Mouse (Mus musculus): Measurements from ENCODE around the gene Sigmar1. TPM values are rescaled to one million over a fixed set of nuclear protein-coding genes. Genes with fewer than 3 reads are reported as not detected.

The Sigmar1 gene
- polyA plus RNA-seq (2017; shearing (Covaris generic)): 37.0 TPM

GRCm38 (mm10) chr4:41755338-41756305 is at the start of gene Sigmar1:
TSS of gene Sigmar1 (minus strand) at chr4:41756157.

GRCm38 (mm10) chr4:41774002-41774401 is 18.0 kb upstream of the Sigmar1 start, which contains the start of gene Ccl27a:
TSS of gene Ccl27a (minus strand) at chr4:41774247.

DNA sequence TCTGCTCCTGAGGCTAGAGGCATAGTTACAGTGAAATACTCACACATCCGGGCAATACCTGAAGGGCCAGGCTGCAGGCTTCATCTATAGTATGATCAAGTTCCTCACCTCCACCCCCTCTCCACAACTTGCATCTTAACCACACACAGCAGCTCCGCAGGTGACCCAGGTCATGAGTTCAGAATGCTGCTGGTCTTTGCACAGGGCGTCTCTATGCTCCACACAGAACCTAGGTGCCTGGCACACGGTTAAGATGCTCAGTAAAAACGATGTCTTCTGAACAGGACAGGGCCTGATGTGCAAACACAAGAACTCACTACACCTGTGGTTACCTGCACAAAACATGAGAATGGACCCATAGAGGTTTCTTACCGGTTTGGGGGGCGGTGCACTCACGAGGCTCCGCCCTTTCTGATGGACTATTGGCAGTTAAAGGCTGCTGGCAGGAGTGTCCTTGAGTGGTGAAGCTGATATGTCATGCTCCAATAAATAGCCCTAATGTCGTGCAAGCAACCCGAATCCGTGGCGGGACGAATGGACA is 1.1 kb downstream of the Sigmar1 start, which contains the start of gene Galt:
Galt (plus strand) TSS at position 432 of the 541 bp plus-strand sequence.

GRCm38 (mm10) chr4:41731052-41731765 is 24.7 kb downstream of the Sigmar1 start, which contains the start of gene Arid3c:
TSS of gene Arid3c (minus strand) at chr4:41731142.

GRCm38 (mm10) chr4:41722918-41723351 is 33.0 kb downstream of the Sigmar1 start, which contains the start of gene Dctn3:
TSS of gene Dctn3 (minus strand) at chr4:41723170.

DNA sequence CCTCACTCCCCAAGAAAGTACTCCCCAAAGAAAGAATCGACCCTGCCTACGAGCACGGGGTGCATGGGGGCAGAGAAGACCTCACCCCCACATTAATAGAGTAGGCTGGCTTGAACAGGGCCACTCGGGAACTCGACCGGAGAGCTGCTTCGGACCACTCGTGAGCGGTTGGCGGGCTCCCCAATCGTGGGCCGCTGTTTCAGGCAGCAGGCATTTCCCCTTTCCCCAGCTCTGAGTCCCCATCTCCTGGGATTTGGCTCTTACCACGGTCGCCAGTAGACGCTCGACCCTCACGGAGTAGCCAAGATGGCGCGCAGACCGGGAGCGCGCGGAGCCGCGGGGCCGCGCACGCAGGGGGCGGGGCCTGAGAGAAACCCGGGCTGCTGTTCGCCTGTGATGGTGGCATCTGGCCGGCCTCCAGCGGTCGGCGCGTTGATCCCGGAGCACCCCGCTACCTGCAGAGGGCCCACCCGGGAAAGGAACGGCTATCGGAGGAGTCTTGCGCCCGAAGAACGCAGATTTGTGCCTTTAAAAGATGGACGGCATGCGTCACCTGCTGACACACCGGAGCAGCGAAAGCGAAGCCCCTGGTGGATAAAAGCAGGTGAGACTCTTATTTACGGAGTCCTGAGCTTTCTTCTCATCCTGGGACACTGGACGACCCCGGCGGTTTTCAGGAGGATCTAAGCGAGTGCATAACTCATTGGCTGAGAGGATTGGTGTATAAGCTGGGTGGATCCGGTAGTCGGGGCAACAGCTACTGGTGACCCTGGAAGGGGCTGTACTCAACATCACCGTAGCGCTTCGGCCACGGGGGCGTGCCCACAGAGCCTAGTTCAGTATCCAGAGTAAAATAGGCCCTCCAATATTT is 42.5 kb downstream of the Sigmar1 start, which contains the start of gene Rpp25l:
Rpp25l (minus strand) TSS at position 338 of the 871 bp plus-strand sequence.

DNA sequence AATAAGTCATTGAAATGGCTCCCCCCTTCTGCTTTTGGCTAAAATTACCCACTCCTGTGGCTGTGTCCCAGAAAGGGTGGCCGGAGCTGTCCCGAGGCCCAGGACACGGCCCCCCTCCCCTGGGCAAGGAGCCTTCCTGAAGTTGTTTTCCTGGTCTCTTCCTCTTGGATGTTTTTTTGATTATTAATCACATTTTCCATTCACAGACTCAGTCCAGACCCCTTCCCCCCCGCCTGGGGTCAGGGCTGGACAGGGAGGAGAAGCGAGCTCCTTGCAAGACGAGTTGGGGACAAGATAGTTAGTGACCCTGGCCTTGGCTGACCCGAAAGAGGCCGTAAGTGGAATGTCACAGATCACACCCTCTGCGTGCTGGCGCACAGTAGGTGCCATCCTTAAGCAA is 56.2 kb downstream of the Sigmar1 start, which contains the start of gene Il11ra1:
Il11ra1 (plus strand) TSS at position 207 of the 400 bp plus-strand sequence.

GRCm38 (mm10) chr4:41696930-41697841 is 58.8 kb downstream of the Sigmar1 start, which contains the start of gene Cntfr:
TSS of gene Cntfr (minus strand) at chr4:41697089.

Other genes starting within 250 kb of the Sigmar1 start
- not detected for gene 1110017D15Rik, start 238.8 kb downstream of the Sigmar1 start, polyA plus RNA-seq (2017; shearing (Covaris generic))
- gene Fam219a, start 186.6 kb downstream of the Sigmar1 start, polyA plus RNA-seq (2017; shearing (Covaris generic)): 1.6 TPM
- not detected for gene Dnaic1, start 186.4 kb downstream of the Sigmar1 start, polyA plus RNA-seq (2017; shearing (Covaris generic))
- gene Enho, start 115.8 kb downstream of the Sigmar1 start, polyA plus RNA-seq (2017; shearing (Covaris generic)): not detected
- gene Cntfr, start 59.1 kb downstream of the Sigmar1 start, polyA plus RNA-seq (2017; shearing (Covaris generic)): not detected
- 8.7 TPM for gene Il11ra1, start 56.2 kb downstream of the Sigmar1 start, polyA plus RNA-seq (2017; shearing (Covaris generic))
- 54.4 TPM for gene Rpp25l, start 42.6 kb downstream of the Sigmar1 start, polyA plus RNA-seq (2017; shearing (Covaris generic))
- 142 TPM for gene Dctn3, start 33.0 kb downstream of the Sigmar1 start, polyA plus RNA-seq (2017; shearing (Covaris generic))
- gene Arid3c, start 25.0 kb downstream of the Sigmar1 start, polyA plus RNA-seq (2017; shearing (Covaris generic)): not detected
- gene Galt, start 929 bp downstream of the Sigmar1 start, polyA plus RNA-seq (2017; shearing (Covaris generic)): 70.8 TPM
- gene Ccl27a, start 18.1 kb upstream of the Sigmar1 start, polyA plus RNA-seq (2017; shearing (Covaris generic)): 7.5 TPM
- not detected for gene Gm21541, start 147.5 kb upstream of the Sigmar1 start, polyA plus RNA-seq (2017; shearing (Covaris generic))
- gene Gm20878, start 185.4 kb upstream of the Sigmar1 start, polyA plus RNA-seq (2017; shearing (Covaris generic)): 1.4 TPM
- gene Fam205a4, start 209.9 kb upstream of the Sigmar1 start, polyA plus RNA-seq (2017; shearing (Covaris generic)): not detected

Data from activated CD4-positive, CD25-positive, alpha-beta regulatory T cell, adult 9 weeks (primary cell).